Mouse (Mus musculus) adrenal gland, adult 8-10 months (tissue): Measurements from ENCODE around the gene Asic4. TPM values are rescaled to one million over a fixed set of nuclear protein-coding genes. Genes with fewer than 3 reads are reported as not detected.
A peak's percentile ranks its signal among the peaks of the same experiment; 100 is the strongest.

Experiments used
- DNase-seq: peaks from one replicate; pipeline ENCODE4 v3.0.0; 2022
- total RNA-seq, 4 experiments: library from RNA; stranded (reverse); gene quantifications; 2 replicates each; pipeline ENCODE4 v1.2.4; 2022

Gene Asic4
- total RNA-seq, 4 experiments from 2014 or later, result 4.9 to 11.1 (median 8.4) TPM

DNA sequence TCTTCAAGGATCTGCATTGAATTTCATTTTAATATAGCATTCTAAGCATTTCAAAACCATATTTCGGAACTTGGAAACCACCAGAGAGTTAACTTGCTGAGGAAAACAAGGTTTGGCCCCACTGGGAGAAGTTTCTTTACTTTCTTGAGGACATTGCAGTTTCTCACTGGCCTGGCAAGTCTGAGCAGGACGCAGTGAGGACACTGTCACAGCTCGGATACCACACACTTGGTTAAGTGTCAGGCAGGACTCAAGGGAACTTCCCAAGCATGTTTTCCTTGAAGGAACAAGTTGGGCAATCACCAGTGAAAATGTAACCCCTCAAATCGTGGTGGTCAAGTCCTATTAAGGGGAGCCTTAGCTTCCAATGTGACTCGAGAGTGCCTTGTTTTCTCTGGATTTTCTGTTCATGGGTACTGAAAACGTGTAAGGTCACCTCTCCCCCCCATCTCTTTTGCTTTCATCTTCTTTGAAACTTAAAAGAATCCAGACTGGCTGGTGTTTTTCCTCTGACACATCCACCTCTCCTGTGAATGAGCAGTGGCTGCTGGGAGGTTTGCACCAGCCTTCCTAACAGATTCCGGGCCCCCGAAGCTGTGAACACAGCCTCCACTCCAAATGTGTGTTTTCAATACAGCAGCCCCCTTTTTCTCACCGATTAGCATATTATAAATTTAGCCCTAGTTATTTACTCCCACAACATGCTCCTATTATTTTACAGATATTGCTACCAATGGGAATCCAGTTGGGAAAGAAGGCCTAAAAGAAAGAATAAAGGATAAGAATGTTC, 54.2 kb downstream of the Asic4 start:
- no peak for DNase-seq

DNA sequence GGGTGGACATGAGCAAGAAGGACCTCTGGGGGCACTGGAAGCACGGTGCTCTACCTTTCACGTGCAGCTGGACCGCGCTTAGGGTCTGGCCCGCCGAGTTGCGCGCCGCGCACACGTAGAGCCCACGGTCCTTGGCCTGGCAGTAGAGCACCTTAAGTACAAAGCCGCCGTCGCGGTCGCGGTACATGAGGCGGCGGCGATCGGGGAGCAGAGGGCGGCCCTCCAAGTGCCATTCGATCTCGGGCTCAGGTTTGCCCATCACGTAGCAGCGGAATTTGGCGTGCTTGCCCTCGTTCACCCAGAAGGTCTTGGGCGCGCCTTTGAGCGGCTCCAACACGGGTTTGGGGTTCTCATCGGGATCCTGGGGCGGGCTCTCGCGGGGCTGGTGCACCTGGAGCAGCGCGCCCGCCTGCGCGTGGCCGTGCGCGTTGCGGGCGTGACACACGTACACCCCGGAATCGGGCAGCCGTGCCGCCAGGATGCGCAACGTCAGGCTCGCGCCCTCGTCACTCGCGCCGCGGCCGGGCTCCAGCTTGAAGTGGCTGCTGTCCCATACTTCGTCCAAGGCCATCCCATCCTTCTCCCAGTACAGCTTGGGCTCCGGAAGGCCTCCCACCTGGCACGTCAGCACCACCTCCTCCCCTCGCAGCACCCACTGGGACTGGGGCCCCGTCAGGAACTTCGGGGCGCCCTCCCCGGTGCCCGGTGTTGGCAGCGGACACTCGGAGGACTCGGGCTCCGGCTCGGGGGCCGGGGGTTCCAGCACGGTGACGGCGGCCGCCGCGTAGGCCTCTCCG, 55.1 kb downstream of the Asic4 start:
- peak; percentile 76 for DNase-seq

DNA sequence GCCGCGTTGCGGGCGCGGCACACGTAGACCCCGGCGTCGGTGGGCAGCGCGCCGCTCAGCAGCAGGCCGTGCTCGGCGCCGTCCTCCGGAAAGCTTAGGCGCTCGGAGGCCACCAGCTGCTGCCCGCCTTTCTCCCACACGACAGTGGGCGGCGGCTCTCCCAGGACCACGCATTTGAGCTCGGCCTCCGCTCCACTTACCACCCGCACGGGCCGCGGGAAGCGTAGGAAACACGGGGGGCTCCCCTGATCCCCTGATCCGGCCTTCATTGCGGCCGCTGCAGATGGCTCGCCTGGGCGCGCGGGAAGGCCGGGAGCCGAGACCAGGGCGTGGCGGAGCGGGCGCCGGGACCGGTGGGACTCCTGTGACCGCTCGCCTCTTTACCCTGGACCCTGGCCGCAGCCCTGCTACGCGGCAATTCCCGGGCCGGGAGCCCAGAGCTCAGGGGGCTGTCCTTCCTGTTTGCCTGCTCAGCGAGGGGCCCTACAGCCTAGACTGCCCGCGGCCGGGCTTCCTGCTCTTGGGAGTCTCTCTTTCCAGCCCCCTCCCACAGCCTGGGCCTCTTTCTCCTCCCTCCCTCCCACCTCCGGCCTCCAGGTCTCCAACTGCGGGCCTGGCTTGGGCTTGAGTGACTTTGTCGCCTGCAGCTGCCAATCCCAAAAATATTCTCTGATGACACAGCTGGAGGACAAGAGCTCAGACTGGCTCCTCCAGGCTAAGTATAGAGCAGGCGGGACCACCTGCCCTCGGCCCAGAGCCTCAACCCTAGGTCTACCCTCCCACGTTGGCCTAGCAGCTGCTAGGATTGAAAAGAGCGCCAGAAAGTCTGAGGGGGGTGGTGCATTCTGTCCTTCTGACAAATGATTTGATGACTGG, 56.0 kb downstream of the Asic4 start, which contains the start of gene Obsl1:
TSS of gene Obsl1 (minus strand) at position 497 of the 876 bp plus-strand sequence.
- no peak for DNase-seq

GRCm38 (mm10) chr1:75507006-75507405, 56.8 kb downstream of the Asic4 start, which contains the start of gene Inha:
Inha (plus strand) TSS chr1:75507077.
- no peak for DNase-seq

DNA sequence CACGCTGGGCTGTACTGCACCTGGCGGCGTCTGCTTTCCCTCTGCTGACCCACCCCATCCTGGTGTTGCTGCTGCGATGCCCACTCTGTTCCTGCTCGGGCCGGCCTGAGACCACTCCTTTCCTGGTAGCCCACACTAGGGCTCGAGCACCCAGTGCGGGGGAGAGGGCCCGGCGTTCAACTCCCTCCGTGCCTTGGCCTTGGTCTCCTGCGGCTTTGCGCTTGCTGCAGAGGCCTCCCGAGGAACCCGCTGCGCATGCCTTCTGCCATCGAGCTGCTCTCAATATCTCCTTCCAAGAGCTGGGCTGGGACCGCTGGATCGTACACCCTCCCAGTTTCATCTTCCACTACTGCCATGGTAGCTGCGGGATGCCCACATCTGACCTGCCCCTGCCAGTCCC, 59.4 kb downstream of the Asic4 start:
- DNase-seq, result no peak

DNA sequence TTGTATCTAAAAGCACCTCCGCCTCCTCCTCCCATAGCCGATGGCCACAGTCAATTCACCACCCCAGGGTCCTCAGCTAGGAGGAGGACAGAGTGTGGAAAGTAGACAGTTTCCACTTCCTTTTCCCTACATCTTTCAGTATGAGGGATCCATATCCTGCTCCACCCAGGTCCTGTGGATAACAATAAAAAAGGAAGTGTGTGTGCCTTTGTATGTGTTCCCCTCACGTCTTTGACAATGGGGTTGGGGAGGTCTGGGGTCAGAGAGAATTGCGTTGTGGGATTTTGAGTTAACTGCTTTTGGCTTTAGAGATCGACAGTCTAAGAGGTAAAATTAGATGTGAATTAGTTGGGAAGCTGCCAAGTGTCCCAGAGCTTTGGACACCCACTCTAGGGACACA, 59.9 kb downstream of the Asic4 start:
- DNase-seq, result no peak

GRCm38 (mm10) chr1:75511437-75512210, 61.4 kb downstream of the Asic4 start:
- no peak for DNase-seq

DNA sequence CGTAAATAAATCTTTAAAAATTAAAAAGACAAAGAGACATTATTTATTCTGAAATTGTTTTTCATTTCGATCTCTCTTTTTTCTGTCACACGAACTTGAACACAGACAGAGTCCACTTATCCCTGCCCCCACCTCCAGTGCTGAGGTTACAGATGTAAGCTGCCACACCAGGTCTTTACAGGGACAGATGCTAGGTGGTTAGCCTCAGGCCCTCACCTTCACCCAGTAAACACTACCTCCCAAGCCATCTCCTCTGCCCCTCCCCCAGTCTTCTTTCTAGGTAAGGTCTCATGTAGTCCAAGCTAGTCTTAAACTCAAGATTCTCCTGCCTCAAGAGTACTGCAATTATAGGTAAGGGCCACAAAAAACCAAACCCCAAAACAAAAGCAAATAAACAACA, 62.3 kb downstream of the Asic4 start:
- DNase-seq, result no peak

DNA sequence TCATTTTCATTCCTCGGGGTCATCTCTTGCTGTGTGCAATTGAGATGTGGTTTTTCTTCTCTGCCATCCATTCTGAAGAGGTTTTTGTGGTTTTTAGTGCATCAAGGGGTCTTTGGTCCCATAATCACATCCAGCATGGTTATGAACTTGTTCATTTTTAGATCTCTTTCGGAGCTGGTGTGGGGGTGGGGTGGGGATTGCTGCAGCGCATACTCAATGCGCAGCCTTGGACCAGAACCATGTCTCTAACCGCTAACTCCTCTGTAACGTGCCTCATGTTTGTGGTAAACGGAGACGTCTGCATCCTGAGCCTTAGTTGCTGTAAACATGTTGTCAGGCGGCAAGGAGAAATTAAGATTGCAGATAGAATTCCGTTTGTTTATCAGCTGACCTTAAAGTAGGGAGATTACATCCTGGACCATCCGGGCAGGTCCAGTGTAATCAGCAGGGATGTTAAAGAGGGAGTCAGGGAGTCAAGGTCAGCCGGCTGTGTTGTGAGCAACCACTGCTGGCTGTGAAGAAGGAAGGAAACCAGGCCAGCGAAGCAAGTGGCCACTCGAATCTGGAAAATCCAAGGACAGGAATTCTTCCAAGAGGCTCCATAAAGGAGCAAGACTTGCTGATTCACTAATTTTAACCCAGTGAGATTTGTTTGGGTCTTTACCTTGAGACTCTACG, 66.6 kb downstream of the Asic4 start:
- DNase-seq, result no peak

GRCm38 (mm10) chr1:75517984-75518383, 67.7 kb downstream of the Asic4 start:
- DNase-seq, result no peak

DNA sequence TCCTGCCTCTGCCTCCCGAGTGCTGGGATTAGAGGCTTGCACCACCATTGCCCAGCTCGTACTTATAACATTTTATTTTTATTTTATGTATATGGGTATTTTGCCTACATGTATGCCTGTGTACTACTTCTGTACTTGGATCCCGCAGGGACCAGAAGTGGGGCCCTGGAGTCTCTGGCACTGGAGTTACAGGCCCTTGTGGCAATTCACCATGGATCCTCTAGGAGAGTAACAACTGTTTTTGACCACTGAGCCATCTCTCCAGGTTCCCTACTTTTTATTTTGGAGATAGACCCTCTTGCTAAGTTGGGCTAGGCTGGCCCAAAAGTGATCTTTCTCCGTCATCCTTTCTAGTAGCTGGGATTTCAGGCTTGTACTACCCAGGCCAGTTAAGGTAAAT, 68.2 kb downstream of the Asic4 start:
- no peak for DNase-seq

GRCm38 (mm10) chr1:75519576-75519975, 69.3 kb downstream of the Asic4 start:
- DNase-seq, result peak; percentile 57

GRCm38 (mm10) chr1:75521321-75522031, 71.2 kb downstream of the Asic4 start, which contains the start of gene Stk11ip:
Stk11ip (plus strand) TSS chr1:75521529.
- DNase-seq, result peak; percentile 90

Other genes with a start within 250 kb of the Asic4 start
- 10 to 100 TPM; 19.4 to 49.8 (median 33.2) TPM for gene Glb1l, start 239.6 kb upstream of the Asic4 start, total RNA-seq
- 100 to 1,000 TPM; 102 to 131 (median 120) TPM for gene Stk16, start 239.6 kb upstream of the Asic4 start, total RNA-seq
- 10 to 100 TPM; 43.5 to 54.4 (median 49.1) TPM for gene Tuba4a, start 230.6 kb upstream of the Asic4 start, total RNA-seq
- gene A630095N17Rik, start 218.3 kb upstream of the Asic4 start, total RNA-seq, result not detected
- gene Dnajb2, start 214.0 kb upstream of the Asic4 start, total RNA-seq, result 100 to 1,000 TPM in 3 of 4 experiments, 10 to 100 TPM in 1; 85.7 to 111 (median 108) TPM
- 10 to 100 TPM; 59.0 to 80.7 (median 66.5) TPM for gene Ptprn, start 185.9 kb upstream of the Asic4 start, total RNA-seq
- 100 to 1,000 TPM; 143 to 279 (median 188) TPM for gene Resp18, start 172.0 kb upstream of the Asic4 start, total RNA-seq
- gene Dnpep, start 132.4 kb upstream of the Asic4 start, total RNA-seq, result 100 to 1,000 TPM; 101 to 112 (median 104) TPM
- 10 to 100 TPM; 13.3 to 16.4 (median 15.6) TPM for gene Des, start 90.1 kb upstream of the Asic4 start, total RNA-seq
- 10 to 100 TPM; 13.7 to 32.9 (median 22.2) TPM for gene Speg, start 75.1 kb upstream of the Asic4 start, total RNA-seq
- gene Gmppa, start 14.5 kb upstream of the Asic4 start, total RNA-seq, result 100 to 1,000 TPM in 1 of 4 experiments, 10 to 100 TPM in 3; 56.5 to 103 (median 92.0) TPM
- gene Chpf, start 28.9 kb downstream of the Asic4 start, total RNA-seq, result 10 to 100 TPM; 56.6 to 72.7 (median 67.0) TPM
- gene Tmem198, start 29.1 kb downstream of the Asic4 start, total RNA-seq, result 1 to 10 TPM; 2.5 to 5.8 (median 3.0) TPM
- gene Obsl1, start 56.0 kb downstream of the Asic4 start, total RNA-seq, result 100 to 1,000 TPM in 1 of 4 experiments, 10 to 100 TPM in 3; 71.0 to 109 (median 87.5) TPM
- 10 to 100 TPM; 22.8 to 56.9 (median 34.3) TPM for gene Inha, start 56.6 kb downstream of the Asic4 start, total RNA-seq
- 10 to 100 TPM; 19.1 to 34.9 (median 31.3) TPM for gene Stk11ip, start 71.1 kb downstream of the Asic4 start, total RNA-seq
- gene Slc4a3, start 95.8 kb downstream of the Asic4 start, total RNA-seq, result 100 to 1,000 TPM; 124 to 271 (median 199) TPM